Mouse (Mus musculus): ENCODE data around the gene Nfu1. TPM values are rescaled to one million over a fixed set of nuclear protein-coding genes. Genes with fewer than 3 reads are reported as not detected.
A peak's percentile ranks its signal among the peaks of the same experiment; 100 is the strongest.
"Not testable (repeated sequence)": the region's sequence is repeated elsewhere in the genome, so short reads cannot be mapped to it uniquely, and the experiment has no call there.

Nfu1 gene
- polyA plus RNA-seq, 1 experiment from 2014 or later, result 99.2 TPM

DNA sequence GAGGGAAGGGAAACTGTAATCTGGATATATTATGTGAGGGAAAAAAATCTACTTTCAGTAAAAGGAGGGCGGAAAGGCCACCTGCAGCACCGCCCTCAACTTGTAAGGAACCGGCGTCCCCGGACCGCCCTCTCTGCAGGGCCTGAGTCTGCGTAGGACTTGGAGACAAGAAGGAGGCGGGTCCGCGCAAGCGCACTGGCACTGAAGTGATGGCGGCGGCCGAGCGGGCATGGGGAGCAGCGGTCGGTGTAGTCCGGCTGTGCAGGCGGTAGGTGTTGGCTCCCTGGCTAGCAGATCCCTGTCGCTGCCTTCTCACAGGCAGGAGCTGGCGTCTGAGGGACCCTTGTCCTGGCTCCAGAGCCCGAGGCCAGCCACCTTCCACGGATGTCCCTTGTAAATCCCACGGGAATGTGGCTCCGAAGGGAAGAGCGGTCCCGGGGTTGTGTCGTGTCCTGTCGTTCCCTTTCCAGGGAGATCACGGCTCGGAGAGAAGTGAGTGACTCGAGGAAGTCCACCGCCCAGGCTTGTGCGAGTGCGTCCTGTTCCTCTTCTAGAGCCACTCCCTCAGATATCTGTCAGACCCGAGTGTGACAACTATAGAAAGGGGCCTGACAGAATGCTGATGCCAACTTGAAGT lies 774 bp downstream of the Nfu1 start:
- H3K27me3 ChIP-seq (ENCODE audit: insufficient read depth, low read length), result no peaks in the 10 kb centered on the region
- H3K4me1 ChIP-seq (ENCODE audit: insufficient read depth, low read length), result peaks cover 8% of the 10 kb centered on the region
- peak overlapping the region; percentile 65 for H3K27ac ChIP-seq (ENCODE audit: low read length)
- peak overlapping the region; percentile 68 for H3K4me3 ChIP-seq (ENCODE audit: low read length)
- H3K36me3 ChIP-seq (ENCODE audit: insufficient read depth, low read length), result peaks cover 8% of the 10 kb centered on the region; the same call in 1 of the 2 replicates
- WGBS, result 2% methylated on average over 35 of the region's 36 CpGs
- peak overlapping the region; percentile 58 for H3K4me2 ChIP-seq (replicated peaks; ENCODE audit: low read depth, low read length)
- no peaks in the 10 kb centered on the region for H3K9me3 ChIP-seq (ENCODE audit: low read length)
- peak; percentile 99 for ATAC-seq (ENCODE audit: low FRiP score, low TSS enrichment)
- H3K9ac ChIP-seq (replicated peaks; ENCODE audit: low read length), result peak overlapping the region; percentile 90

- 67% methylated on average over 4 of the region's 4 CpGs for WGBS
- Histone ChIP-seq H3K36me3 (ENCODE audit: insufficient read depth, low read length) (peaks cover 49% of the 10 kb centered on the region), H3K9ac (replicated peaks; ENCODE audit: low read length) (no peak overlapping the region)
Observed at GRCm38 (mm10) chr6:87016916-87017315, 7.9 kb downstream of the Nfu1 start.

GRCm38 (mm10) chr6:87018874-87019273 lies 9.8 kb downstream of the Nfu1 start:
- H3K9me3 ChIP-seq (ENCODE audit: low read length), result peaks cover 6% of the 10 kb centered on the region
- H3K36me3 ChIP-seq (ENCODE audit: insufficient read depth, low read length), result peaks cover 52% of the 10 kb centered on the region
- no peak overlapping the region for H3K27ac ChIP-seq (ENCODE audit: low read length)
- no peak for ATAC-seq (ENCODE audit: low FRiP score, low TSS enrichment)
- no peaks in the 10 kb centered on the region for H3K27me3 ChIP-seq (ENCODE audit: insufficient read depth, low read length)
- WGBS, result 90% methylated on average over 8 of the region's 8 CpGs
- no peak overlapping the region for H3K4me2 ChIP-seq (replicated peaks; ENCODE audit: low read depth, low read length)
- no peak overlapping the region for H3K9ac ChIP-seq (replicated peaks; ENCODE audit: low read length)
- no peaks in the 10 kb centered on the region for H3K4me1 ChIP-seq (ENCODE audit: insufficient read depth, low read length)
- no peak overlapping the region for H3K4me3 ChIP-seq (ENCODE audit: low read length)

More at GRCm38 (mm10) chr6:87016916-87017315, 7.9 kb downstream of the Nfu1 start:
- no peaks in the 10 kb centered on the region for H3K27me3 ChIP-seq (ENCODE audit: insufficient read depth, low read length)
- H3K4me1 ChIP-seq (ENCODE audit: insufficient read depth, low read length), result no peaks in the 10 kb centered on the region
- ATAC-seq (ENCODE audit: low FRiP score, low TSS enrichment), result no peak
- no peak overlapping the region for H3K4me2 ChIP-seq (replicated peaks; ENCODE audit: low read depth, low read length)
- no peak overlapping the region for H3K27ac ChIP-seq (ENCODE audit: low read length)
- H3K9me3 ChIP-seq (ENCODE audit: low read length), result peaks cover 6% of the 10 kb centered on the region
- no peak overlapping the region for H3K4me3 ChIP-seq (ENCODE audit: low read length)

- Histone ChIP-seq H3K27me3 (ENCODE audit: insufficient read depth, low read length) (no peaks in the 10 kb centered on the region), H3K27ac (ENCODE audit: low read length) (no peak overlapping the region), H3K4me2 (replicated peaks; ENCODE audit: low read depth, low read length) (no peak overlapping the region), H3K4me1 (ENCODE audit: insufficient read depth, low read length) (no peaks in the 10 kb centered on the region), H3K4me3 (ENCODE audit: low read length) (no peak overlapping the region), H3K9me3 (ENCODE audit: low read length) (peaks cover 6% of the 10 kb centered on the region), H3K36me3 (ENCODE audit: insufficient read depth, low read length) (peaks cover 62% of the 10 kb centered on the region), H3K9ac (replicated peaks; ENCODE audit: low read length) (no peak overlapping the region)
- 96% methylated on average over 12 of the region's 12 CpGs for WGBS
- ATAC-seq (ENCODE audit: low FRiP score, low TSS enrichment), result no peak
Observed at GRCm38 (mm10) chr6:87021791-87022190, 12.8 kb downstream of the Nfu1 start.

- Histone ChIP-seq H3K9me3 (ENCODE audit: low read length) (0 out of 2 replicates have a peak, but pooled peaks cover 1% of the 10 kb centered on the region), H3K27me3 (ENCODE audit: insufficient read depth, low read length) (no peaks in the 10 kb centered on the region), H3K27ac (ENCODE audit: low read length) (no peak overlapping the region), H3K9ac (replicated peaks; ENCODE audit: low read length) (no peak overlapping the region), H3K4me2 (replicated peaks; ENCODE audit: low read depth, low read length) (no peak overlapping the region), H3K4me3 (ENCODE audit: low read length) (no peak overlapping the region), H3K4me1 (ENCODE audit: insufficient read depth, low read length) (no peaks in the 10 kb centered on the region), H3K36me3 (ENCODE audit: insufficient read depth, low read length) (peaks cover 31% of the 10 kb centered on the region)
- WGBS, result 72% methylated on average over 7 of the region's 7 CpGs
- no peak for ATAC-seq (ENCODE audit: low FRiP score, low TSS enrichment)
Observed at GRCm38 (mm10) chr6:87026980-87027379, 17.9 kb downstream of the Nfu1 start.

DNA sequence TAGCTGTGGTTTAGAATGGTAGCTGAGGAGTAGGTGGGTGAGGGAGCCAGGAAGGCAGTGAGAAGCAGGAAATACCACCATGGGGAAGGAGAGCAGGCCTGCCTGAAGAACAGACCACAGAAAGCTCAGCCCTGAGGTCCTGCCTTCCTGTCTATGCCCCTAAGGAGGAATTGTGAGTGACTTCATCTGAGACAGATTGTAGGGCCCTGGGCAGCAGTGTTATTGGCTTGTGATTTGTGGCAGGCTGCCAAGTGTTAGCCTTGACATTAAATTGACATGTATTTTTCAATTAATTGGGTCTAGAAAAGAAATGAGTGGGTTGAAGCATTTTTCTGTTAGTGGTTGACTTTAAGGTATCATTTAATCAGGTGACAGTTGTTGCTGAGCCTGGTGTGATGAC lies 19.8 kb downstream of the Nfu1 start:
- Histone ChIP-seq H3K9me3 (ENCODE audit: low read length) (0 out of 2 replicates have a peak, but pooled peaks cover 6% of the 10 kb centered on the region), H3K4me1 (ENCODE audit: insufficient read depth, low read length) (no peaks in the 10 kb centered on the region), H3K9ac (replicated peaks; ENCODE audit: low read length) (no peak overlapping the region), H3K36me3 (ENCODE audit: insufficient read depth, low read length) (peaks cover 29% of the 10 kb centered on the region), H3K27me3 (ENCODE audit: insufficient read depth, low read length) (no peaks in the 10 kb centered on the region), H3K4me2 (replicated peaks; ENCODE audit: low read depth, low read length) (no peak overlapping the region), H3K4me3 (ENCODE audit: low read length) (no peak overlapping the region), H3K27ac (ENCODE audit: low read length) (no peak overlapping the region)
- ATAC-seq (ENCODE audit: low FRiP score, low TSS enrichment), result no peak

- not testable (repeated sequence) for H3K4me2 ChIP-seq (replicated peaks; ENCODE audit: low read depth, low read length); H3K4me3 ChIP-seq (ENCODE audit: low read length); H3K4me1 ChIP-seq (ENCODE audit: insufficient read depth, low read length); H3K27me3 ChIP-seq (ENCODE audit: insufficient read depth, low read length); H3K27ac ChIP-seq (ENCODE audit: low read length); H3K9ac ChIP-seq (replicated peaks; ENCODE audit: low read length); H3K9me3 ChIP-seq (ENCODE audit: low read length)
- peak; percentile 73 for ATAC-seq (ENCODE audit: low FRiP score, low TSS enrichment)
- H3K36me3 ChIP-seq (ENCODE audit: insufficient read depth, low read length), result peaks cover 12% of the 10 kb centered on the region
- WGBS, result 37% methylated on average over 7 of the region's 7 CpGs
Observed at GRCm38 (mm10) chr6:87031310-87031709, 22.3 kb downstream of the Nfu1 start.

- 89% methylated on average over 3 of the region's 3 CpGs for WGBS
- H3K4me3 ChIP-seq (ENCODE audit: low read length), result no peak overlapping the region
Observed at GRCm38 (mm10) chr6:87032401-87032800, 23.4 kb downstream of the Nfu1 start.

DNA sequence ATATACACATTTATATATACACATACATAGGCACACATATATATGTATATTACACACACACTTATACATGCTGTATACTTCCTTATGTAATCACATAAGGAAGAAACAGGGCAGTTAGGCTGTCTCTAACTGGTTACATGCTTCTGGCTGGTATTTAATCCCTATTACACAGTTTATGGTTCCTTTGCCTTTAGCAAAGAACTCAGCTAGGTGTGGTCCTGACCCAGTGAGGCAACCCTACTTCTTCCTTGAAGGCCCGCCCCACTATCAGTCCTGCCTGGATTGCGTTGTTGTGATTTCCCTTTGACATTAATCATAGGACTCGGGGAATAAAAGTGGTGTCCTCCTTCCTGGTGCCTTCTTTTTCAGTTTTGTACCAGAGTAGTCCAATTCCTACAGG lies 25.4 kb downstream of the Nfu1 start:
- Histone ChIP-seq H3K4me3 (ENCODE audit: low read length) (no peak overlapping the region), H3K27ac (ENCODE audit: low read length) (no peak overlapping the region), H3K4me1 (ENCODE audit: insufficient read depth, low read length) (no peaks in the 10 kb centered on the region), H3K27me3 (ENCODE audit: insufficient read depth, low read length) (no peaks in the 10 kb centered on the region), H3K36me3 (ENCODE audit: insufficient read depth, low read length) (0 out of 2 replicates have a peak, but pooled peaks cover 4% of the 10 kb centered on the region), H3K4me2 (replicated peaks; ENCODE audit: low read depth, low read length) (no peak overlapping the region), H3K9me3 (ENCODE audit: low read length) (0 out of 2 replicates have a peak, but pooled peaks cover 6% of the 10 kb centered on the region), H3K9ac (replicated peaks; ENCODE audit: low read length) (no peak overlapping the region)
- ATAC-seq (ENCODE audit: low FRiP score, low TSS enrichment), result no peak
- whole genome bisulfite sequencing, result 86% methylated on average over 3 of the region's 3 CpGs

More at GRCm38 (mm10) chr6:87032401-87032800, 23.4 kb downstream of the Nfu1 start:
- Histone ChIP-seq H3K9ac (replicated peaks; ENCODE audit: low read length) (no peak overlapping the region), H3K4me1 (ENCODE audit: insufficient read depth, low read length) (no peaks in the 10 kb centered on the region), H3K9me3 (ENCODE audit: low read length) (0 out of 2 replicates have a peak, but pooled peaks cover 6% of the 10 kb centered on the region), H3K27me3 (ENCODE audit: insufficient read depth, low read length) (no peaks in the 10 kb centered on the region), H3K27ac (ENCODE audit: low read length) (no peak overlapping the region), H3K36me3 (ENCODE audit: insufficient read depth, low read length) (0 out of 2 replicates have a peak, but pooled peaks cover 8% of the 10 kb centered on the region), H3K4me2 (replicated peaks; ENCODE audit: low read depth, low read length) (no peak overlapping the region)
- ATAC-seq (ENCODE audit: low FRiP score, low TSS enrichment), result no peak

DNA sequence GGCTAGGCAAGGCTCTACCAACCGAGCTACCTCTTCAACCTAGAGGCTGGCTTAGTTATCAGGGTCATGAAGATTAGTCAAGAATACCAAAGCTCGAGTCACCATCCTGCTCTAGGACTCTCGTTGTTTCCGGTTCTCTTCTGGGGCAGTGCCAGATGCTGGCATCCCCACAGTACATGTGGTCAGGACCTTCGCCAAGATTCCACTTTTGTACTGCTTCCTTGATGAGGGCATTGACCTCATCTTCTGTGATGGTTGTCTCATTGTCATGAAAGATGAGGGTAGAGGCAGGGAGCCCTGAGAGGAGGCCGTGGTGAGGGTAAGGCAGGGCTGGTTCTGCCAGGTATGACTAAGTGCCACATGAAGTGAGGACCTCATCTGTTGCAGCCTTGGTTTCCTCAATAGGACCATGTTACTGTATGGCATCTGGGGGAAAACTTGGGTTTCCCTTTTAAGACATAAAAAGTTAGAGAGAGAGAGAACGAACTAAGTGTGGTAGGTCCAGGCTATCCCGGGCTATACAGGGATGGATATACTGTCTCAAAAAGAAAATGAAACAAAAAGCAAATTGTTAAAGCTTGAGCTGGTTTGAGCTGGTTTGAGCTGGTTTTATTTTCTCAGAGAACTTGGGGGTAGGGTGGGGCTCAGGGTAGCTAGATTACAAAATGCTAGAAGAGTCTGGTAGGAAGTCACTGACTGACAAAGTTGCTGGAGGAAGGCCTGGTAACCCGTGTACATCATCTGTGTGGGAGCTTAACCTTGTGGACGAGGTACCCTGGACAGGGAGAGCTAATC lies 29.0 kb downstream of the Nfu1 start:
- Histone ChIP-seq H3K9ac (replicated peaks; ENCODE audit: low read length) (no peak overlapping the region), H3K4me2 (replicated peaks; ENCODE audit: low read depth, low read length) (no peak overlapping the region), H3K4me1 (ENCODE audit: insufficient read depth, low read length) (no peaks in the 10 kb centered on the region), H3K27me3 (ENCODE audit: insufficient read depth, low read length) (no peaks in the 10 kb centered on the region), H3K36me3 (ENCODE audit: insufficient read depth, low read length) (no peaks in the 10 kb centered on the region), H3K4me3 (ENCODE audit: low read length) (no peak overlapping the region), H3K27ac (ENCODE audit: low read length) (no peak overlapping the region), H3K9me3 (ENCODE audit: low read length) (no peaks in the 10 kb centered on the region)
- 84% methylated on average over 10 of the region's 10 CpGs for WGBS
- ATAC-seq (ENCODE audit: low FRiP score, low TSS enrichment), result no peak
